Mouse (Mus musculus) C2C12 (cell line): ENCODE data around the gene Skiv2l. TPM values are rescaled to one million over a fixed set of nuclear protein-coding genes. Genes with fewer than 3 reads are reported as not detected.
"Not testable (repeated sequence)": the region's sequence is repeated elsewhere in the genome, so short reads cannot be mapped to it uniquely, and the experiment has no call there.

Experiments
- H3K27me3 ChIP-seq: one replicate; pipeline ENCODE4 v1.6.1; 2011; ENCODE audit not compliant: control insufficient read depth, insufficient read depth, insufficient read length
- H3K36me3 ChIP-seq: one replicate; pipeline ENCODE4 v1.6.1; 2011; ENCODE audit not compliant: control insufficient read depth, insufficient read depth
- H3K4me3 ChIP-seq: one replicate; pipeline ENCODE4 v1.5.1; 2011; ENCODE audit warnings: mild to moderate bottlenecking, control low read depth; ENCODE audit not compliant: poor library complexity, insufficient read depth, severe bottlenecking
- H3K79me2 ChIP-seq: one replicate; pipeline ENCODE4 v1.6.1; 2011; ENCODE audit not compliant: control insufficient read depth, insufficient read depth
- H3K79me3 ChIP-seq: one replicate; pipeline ENCODE4 v1.6.1; 2011; ENCODE audit warnings: low read depth, control low read depth
- H3ac ChIP-seq: one replicate; pipeline ENCODE3; 2011; ENCODE audit warnings: low read depth; ENCODE audit not compliant: control insufficient read depth, insufficient read length
- CEBPB ChIP-seq: IDR thresholded peaks from one replicate; pipeline ENCODE4 v1.6.1; 2011; ENCODE audit warnings: low read depth, mild to moderate bottlenecking, control low read depth, moderate library complexity
- CTCF ChIP-seq: IDR thresholded peaks from one replicate; pipeline ENCODE4 v1.5.1; 2011; ENCODE audit not compliant: control insufficient read depth, insufficient read depth, insufficient read length
- FOSL1 ChIP-seq: IDR thresholded peaks from one replicate; pipeline ENCODE4 v1.8.0; 2011; ENCODE audit warnings: mild to moderate bottlenecking, low read length; ENCODE audit not compliant: poor library complexity, insufficient read depth, severe bottlenecking
- MAX ChIP-seq: IDR thresholded peaks from one replicate; pipeline ENCODE4 v1.6.1; 2011; ENCODE audit warnings: mild to moderate bottlenecking, control low read depth
- MYOD1 ChIP-seq: IDR thresholded peaks from one replicate; pipeline ENCODE4 v1.6.1; 2011; ENCODE audit warnings: low read depth; ENCODE audit not compliant: control insufficient read depth, insufficient read length
- MYOG ChIP-seq: IDR thresholded peaks from one replicate; pipeline ENCODE4 v1.6.1; 2011; ENCODE audit not compliant: control insufficient read depth, insufficient read length; ENCODE audit errors: extremely low read depth
- USF1 ChIP-seq: IDR thresholded peaks from one replicate; pipeline ENCODE4 v1.6.1; 2011; ENCODE audit warnings: low read depth, mild to moderate bottlenecking, control low read depth, moderate library complexity
- polyA plus RNA-seq: library from polyadenylated mRNA; unstranded; fragments of >200 nt; fragmentation: generic; extraction: Trizol; gene quantifications from one replicate; pipeline ENCODE4 v1.2.1, GENCODE M21; 2012; ENCODE audit warnings: missing spikeins

The Skiv2l gene
- polyA plus RNA-seq, 1 experiment = 28.1 TPM

- H3ac ChIP-seq, H3K79me3 ChIP-seq, H3K4me3 ChIP-seq, H3K36me3 ChIP-seq, H3K79me2 ChIP-seq: not testable (repeated sequence)
- peaks cover 10% of the 10 kb centered on the region for H3K27me3 ChIP-seq
Observed at GRCm38 (mm10) chr17:34800781-34801305, 49.2 kb downstream of the Skiv2l start.

DNA sequence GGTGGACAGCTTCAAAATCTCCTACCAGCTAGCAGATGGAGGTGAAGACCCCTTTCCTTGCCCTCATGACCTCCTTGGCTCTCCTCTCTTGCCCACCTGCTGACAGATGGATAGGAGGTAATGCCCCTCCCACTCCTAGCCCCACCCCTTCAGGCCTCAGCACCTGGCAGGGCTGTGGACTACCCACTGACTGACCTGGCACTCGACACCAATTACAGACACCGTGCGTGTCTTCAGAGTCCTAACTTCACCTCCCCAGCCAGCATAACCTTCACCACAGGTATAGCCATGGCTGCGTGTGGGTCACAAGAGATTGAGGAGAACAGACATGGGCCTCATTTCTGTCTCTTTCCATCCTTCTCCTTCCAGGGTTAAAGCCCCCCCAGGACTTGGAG is 50.5 kb downstream of the Skiv2l start:
- no peaks in the 10 kb centered on the region for H3K79me3 ChIP-seq
- TF ChIP-seq MYOD1 (no peak), FOSL1 (no peak), MYOG (no peak), USF1 (no peak), CTCF (no peak), CEBPB (no peak), MAX (no peak)
- H3K79me2 ChIP-seq = no peaks in the 10 kb centered on the region
- H3ac ChIP-seq = no peak overlapping the region
- H3K27me3 ChIP-seq = peaks cover 10% of the 10 kb centered on the region
- H3K4me3 ChIP-seq = no peak overlapping the region
- no peaks in the 10 kb centered on the region for H3K36me3 ChIP-seq

DNA sequence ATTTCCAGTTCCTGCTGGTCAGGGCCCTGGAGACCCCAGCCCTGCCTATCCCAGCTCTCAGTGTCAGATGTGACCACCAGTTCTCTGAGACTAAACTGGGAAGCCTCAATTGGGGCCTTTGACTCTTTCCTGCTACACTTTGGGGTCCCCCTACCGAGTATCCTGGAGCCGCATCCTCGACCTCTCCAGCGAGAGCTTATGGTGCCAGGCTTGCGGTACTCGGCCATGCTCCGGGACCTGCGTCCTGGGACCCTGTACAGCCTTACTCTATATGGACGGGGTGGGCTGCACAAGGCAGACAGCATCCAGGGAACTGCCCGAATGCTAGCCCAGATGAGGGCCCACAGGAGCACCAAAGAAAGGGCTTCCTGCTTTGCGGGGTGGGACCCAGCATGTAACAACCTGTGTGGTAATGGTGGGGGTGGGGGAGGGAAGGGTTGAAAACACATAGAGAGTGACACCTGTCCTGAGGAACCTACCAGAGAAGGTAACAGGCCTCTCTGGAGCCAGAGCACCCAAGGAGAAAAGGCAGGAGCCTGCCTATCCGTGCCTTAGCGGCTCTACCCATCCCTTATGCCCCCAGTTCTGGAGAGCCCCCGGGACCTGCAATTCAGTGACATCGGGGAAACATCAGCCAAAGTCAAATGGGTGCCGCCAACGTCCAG is 51.0 kb downstream of the Skiv2l start:
- Histone ChIP-seq H3ac (no peak overlapping the region), H3K79me2 (no peaks in the 10 kb centered on the region), H3K27me3 (peaks cover 10% of the 10 kb centered on the region), H3K79me3 (no peaks in the 10 kb centered on the region), H3K36me3 (no peaks in the 10 kb centered on the region), H3K4me3 (no peak overlapping the region)
- TF ChIP-seq MAX (no peak), CTCF (no peak), MYOD1 (no peak), CEBPB (no peak), USF1 (no peak), MYOG (no peak), FOSL1 (no peak)

DNA sequence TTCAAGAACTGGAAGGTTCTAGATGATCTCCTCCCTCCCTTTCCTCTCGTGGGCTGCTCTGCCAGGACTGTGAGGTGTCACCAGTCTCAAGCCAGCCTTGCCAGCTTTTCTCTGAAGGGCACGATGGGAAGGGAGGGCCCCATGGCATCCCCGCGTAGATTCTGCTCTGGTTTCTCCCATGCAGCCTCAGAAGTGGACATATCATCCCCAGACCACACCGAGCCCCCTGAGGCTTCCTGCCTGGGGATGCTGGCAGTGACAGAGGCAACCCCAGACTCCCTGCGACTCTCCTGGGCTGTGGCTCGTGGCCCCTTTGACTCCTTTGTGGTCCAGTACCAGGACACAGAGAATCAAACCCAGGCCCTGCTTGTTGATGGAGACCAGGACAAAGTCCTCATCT is 51.9 kb downstream of the Skiv2l start:
- not testable (repeated sequence) for H3K79me2 ChIP-seq, H3ac ChIP-seq, H3K79me3 ChIP-seq, H3K4me3 ChIP-seq, H3K36me3 ChIP-seq
- peaks cover 10% of the 10 kb centered on the region for H3K27me3 ChIP-seq

DNA sequence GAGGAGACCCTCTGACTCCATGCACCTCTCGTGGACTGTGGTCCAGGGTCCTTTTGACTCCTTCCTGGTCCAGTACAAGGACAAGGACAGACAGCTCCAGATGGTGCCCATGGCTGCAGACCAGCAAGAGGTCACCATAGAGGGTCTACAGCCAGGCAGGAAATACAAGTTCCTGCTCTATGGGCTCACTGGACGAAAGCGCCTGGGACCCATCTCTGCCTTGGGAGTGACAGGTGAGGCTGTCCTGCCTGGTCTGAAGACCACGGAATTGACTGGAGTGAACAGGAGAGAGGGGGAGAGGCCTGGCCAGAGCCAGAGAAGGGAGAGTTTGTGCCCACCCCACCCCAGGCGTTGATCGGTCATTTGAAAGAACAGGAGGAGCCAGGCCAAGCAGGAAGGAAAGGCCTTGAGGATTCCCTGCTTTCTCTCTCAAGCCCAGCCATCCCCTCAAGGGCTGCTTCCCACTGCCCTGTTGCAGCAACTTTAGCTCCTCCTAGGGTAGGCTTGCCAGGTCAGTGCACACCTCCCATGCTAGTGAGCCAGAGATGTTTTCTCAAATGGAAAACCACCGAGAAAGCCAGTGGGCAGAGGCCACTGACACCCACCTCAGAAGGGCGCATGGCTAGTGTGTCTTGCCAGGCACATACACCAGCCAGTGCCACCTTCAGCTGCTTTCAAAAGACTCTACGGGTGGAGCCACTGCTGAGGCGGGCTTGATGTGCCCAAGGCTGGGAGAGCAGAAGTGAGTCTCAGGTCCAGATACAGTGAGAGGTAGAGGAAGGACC is 52.6 kb downstream of the Skiv2l start:
- H3ac ChIP-seq, H3K79me3 ChIP-seq, H3K4me3 ChIP-seq, H3K79me2 ChIP-seq, H3K36me3 ChIP-seq: not testable (repeated sequence)
- peaks cover 10% of the 10 kb centered on the region for H3K27me3 ChIP-seq

DNA sequence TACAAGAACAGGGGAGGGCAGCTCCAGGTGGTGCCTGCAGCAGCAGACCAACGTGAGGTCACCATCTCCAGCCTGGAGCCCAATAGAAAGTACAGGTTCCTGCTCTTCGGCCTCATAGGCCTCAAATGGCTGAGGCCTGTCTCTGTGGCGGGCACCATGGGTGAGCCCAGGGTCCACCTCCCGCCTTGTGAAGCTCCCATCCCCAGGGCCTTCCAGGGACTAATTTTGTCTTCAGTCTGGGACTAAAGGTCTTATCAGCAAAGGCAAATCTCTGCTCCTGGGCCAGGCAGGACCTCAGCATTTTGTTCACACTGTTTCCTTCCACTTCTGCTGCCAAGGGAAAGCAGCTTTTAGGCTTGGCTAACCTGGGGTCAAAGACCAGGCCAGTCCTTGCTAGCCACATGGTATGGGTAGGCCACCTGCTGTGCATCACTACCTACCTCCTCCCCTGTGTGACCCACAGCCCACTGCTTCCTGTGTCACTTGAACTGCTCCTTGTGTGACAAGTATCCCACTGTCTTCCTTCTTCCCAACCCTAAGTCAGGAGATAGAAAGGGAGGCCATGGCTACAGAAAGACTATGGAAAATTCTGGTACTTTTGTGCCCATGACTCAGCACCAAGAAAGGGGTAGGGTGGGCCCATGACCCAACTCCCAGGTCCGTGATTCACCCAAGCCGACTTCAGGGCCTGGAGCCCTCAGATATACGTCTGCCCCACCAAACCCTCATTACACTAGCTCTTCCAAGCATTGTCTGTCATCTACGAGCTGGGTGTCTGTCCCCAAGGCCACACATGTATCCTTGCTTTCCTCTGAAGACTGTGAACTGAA is 53.5 kb downstream of the Skiv2l start:
- no peak for TF ChIP-seq CEBPB
- TF ChIP-seq MAX = no peak
- no peak for TF ChIP-seq FOSL1
- H3K4me3 ChIP-seq = no peak overlapping the region
- no peaks in the 10 kb centered on the region for H3K79me3 ChIP-seq
- H3ac ChIP-seq = no peak overlapping the region
- H3K79me2 ChIP-seq = no peaks in the 10 kb centered on the region
- H3K36me3 ChIP-seq = no peaks in the 10 kb centered on the region
- peaks cover 10% of the 10 kb centered on the region for H3K27me3 ChIP-seq
